Mouse (Mus musculus): ENCODE results near the gene Cgrrf1. TPM values are rescaled to one million over a fixed set of nuclear protein-coding genes. Genes with fewer than 3 reads are reported as not detected.

Gene Cgrrf1
- polyA plus RNA-seq, 2 experiments from 2014 or later: 12.0 to 12.6 TPM

GRCm38 (mm10) chr14:46823996-46824395, 7.9 kb upstream of the Cgrrf1 start:
- ATAC-seq: no peak

GRCm38 (mm10) chr14:46827430-46827829, 4.5 kb upstream of the Cgrrf1 start:
- ATAC-seq: no peak

- peak; percentile 24 for ATAC-seq
These were observed 630 bp upstream of the Cgrrf1 start for GRCm38 (mm10) chr14:46831295-46831694.

- ATAC-seq: peak; percentile 9
These were observed 688 bp downstream of the Cgrrf1 start for GRCm38 (mm10) chr14:46832354-46833272.

- ATAC-seq: no peak
These were observed 7.4 kb downstream of the Cgrrf1 start for GRCm38 (mm10) chr14:46839326-46839725.

- no peak for ATAC-seq
These were observed 13.8 kb downstream of the Cgrrf1 start for GRCm38 (mm10) chr14:46845706-46846105.

GRCm38 (mm10) chr14:46848063-46848590, 16.2 kb downstream of the Cgrrf1 start:
- ATAC-seq: no peak

- ATAC-seq: no peak
These were observed 16.8 kb downstream of the Cgrrf1 start for GRCm38 (mm10) chr14:46848736-46849135.

GRCm38 (mm10) chr14:46849769-46850168, 17.8 kb downstream of the Cgrrf1 start:
- ATAC-seq: no peak

GRCm38 (mm10) chr14:46853677-46854076, 21.8 kb downstream of the Cgrrf1 start:
- no peak for ATAC-seq

- no peak for ATAC-seq
These were observed 31.0 kb downstream of the Cgrrf1 start for GRCm38 (mm10) chr14:46862922-46863321.

- peak; percentile 60 for ATAC-seq
These were observed 49.0 kb downstream of the Cgrrf1 start for GRCm38 (mm10) chr14:46880935-46881334.

- no peak for ATAC-seq
These were observed 49.9 kb downstream of the Cgrrf1 start for GRCm38 (mm10) chr14:46881581-46882430.

- peak; percentile 26 for ATAC-seq
These were observed 50.6 kb downstream of the Cgrrf1 start, which contains the start of gene Samd4 for GRCm38 (mm10) chr14:46882431-46883067. Gene Samd4, plus strand, starts transcription at chr14:46882854.

GRCm38 (mm10) chr14:46883068-46883870, 51.3 kb downstream of the Cgrrf1 start:
- no peak for ATAC-seq

GRCm38 (mm10) chr14:46883871-46884441, 52.0 kb downstream of the Cgrrf1 start:
- ATAC-seq: no peak

- ATAC-seq: no peak
These were observed 52.9 kb downstream of the Cgrrf1 start for GRCm38 (mm10) chr14:46884701-46885428.

- no peak for ATAC-seq
These were observed 53.5 kb downstream of the Cgrrf1 start for GRCm38 (mm10) chr14:46885429-46885755.

- no peak for ATAC-seq
These were observed 54.0 kb downstream of the Cgrrf1 start for GRCm38 (mm10) chr14:46885891-46886301.

GRCm38 (mm10) chr14:46889096-46889495, 57.2 kb downstream of the Cgrrf1 start:
- ATAC-seq: no peak

- no peak for ATAC-seq
These were observed 62.0 kb downstream of the Cgrrf1 start for GRCm38 (mm10) chr14:46893961-46894360.

Measured in activated CD4-positive, CD25-positive, alpha-beta regulatory T cell, adult 4 months (primary cell).